Mouse (Mus musculus) heart, embryonic 10.5 days (tissue): Measurements from ENCODE around the gene Apoa4. TPM values are rescaled to one million over a fixed set of nuclear protein-coding genes. Genes with fewer than 3 reads are reported as not detected.

Experiments
- DNase-seq: peaks from one replicate; pipeline ENCODE4 v3.0.0-alpha.2; 2017; ENCODE audit warnings: low spot score
- H3K27ac ChIP-seq: fragments of 300-500 bp; sonication (generic); 2 replicates; pipeline ENCODE4 v1.5.1; 2016; ENCODE audit warnings: mild to moderate bottlenecking
- H3K27me3 ChIP-seq: fragments of 300-500 bp; sonication (generic); 2 replicates; pipeline ENCODE4 v1.6.1; 2016; ENCODE audit warnings: mild to moderate bottlenecking; ENCODE audit not compliant: poor library complexity, insufficient read depth, severe bottlenecking
- H3K36me3 ChIP-seq: fragments of 300-500 bp; sonication (generic); 2 replicates; pipeline ENCODE4 v1.6.1; 2016; ENCODE audit warnings: mild to moderate bottlenecking, moderate library complexity
- H3K4me1 ChIP-seq: fragments of 300-500 bp; sonication (generic); 2 replicates; pipeline ENCODE4 v1.6.1; 2016; ENCODE audit warnings: mild to moderate bottlenecking
- H3K4me3 ChIP-seq: fragments of 300-500 bp; sonication (generic); 2 replicates; pipeline ENCODE4 v1.5.1; 2016; ENCODE audit warnings: mild to moderate bottlenecking, moderate library complexity
- H3K9me3 ChIP-seq: fragments of 300-500 bp; sonication (generic); 2 replicates; pipeline ENCODE4 v1.6.1; 2016; ENCODE audit warnings: mild to moderate bottlenecking, moderate library complexity
- WGBS: fragments of 180-500 bp; shearing (Covaris S2); methylation state at CpG from one replicate; pipeline ENCODE4 v1.1.7; 2016; 5-methylcytosine and 5-hydroxymethylcytosine counted together
- polyA plus RNA-seq: library from polyadenylated mRNA; unstranded; fragments of >200 nt; fragmentation: Nextera tagmentation; extraction: Ambion mirVana; gene quantifications from 2 replicates; pipeline ENCODE4 v1.2.1, GENCODE M21; 2016

Gene Apoa4
- polyA plus RNA-seq, 1 experiment from 2014 or later = 1.2 TPM

DNA sequence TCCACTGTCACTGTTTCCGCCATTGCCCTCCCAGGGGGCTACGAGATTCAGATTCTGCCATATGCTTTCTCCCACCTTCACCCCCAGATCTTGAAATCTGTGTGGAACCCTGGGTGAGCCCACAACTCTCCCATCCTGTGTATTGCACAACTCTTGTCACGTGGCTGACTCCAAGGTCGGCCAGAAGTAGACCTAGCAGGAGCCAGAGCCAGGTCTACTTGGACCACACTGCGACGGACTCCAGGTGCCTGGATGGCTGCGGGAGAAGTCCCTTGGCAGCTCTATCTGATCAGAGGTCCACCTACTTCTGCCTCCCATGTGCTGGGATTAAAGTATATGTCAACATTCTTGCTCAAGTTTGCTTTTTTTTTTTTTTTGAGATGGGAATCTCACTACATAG lies 20.6 kb downstream of the Apoa4 start:
- Histone ChIP-seq H3K4me3 (no peak overlapping the region), H3K9me3 (no peaks in the 10 kb centered on the region), H3K27ac (no peak overlapping the region), H3K27me3 (peaks cover 4% of the 10 kb centered on the region; the same call in 1 of the 2 replicates), H3K4me1 (no peaks in the 10 kb centered on the region), H3K36me3 (no peaks in the 10 kb centered on the region)
- 83% methylated on average over 7 of the region's 7 CpGs for WGBS
- no peak for DNase-seq

DNA sequence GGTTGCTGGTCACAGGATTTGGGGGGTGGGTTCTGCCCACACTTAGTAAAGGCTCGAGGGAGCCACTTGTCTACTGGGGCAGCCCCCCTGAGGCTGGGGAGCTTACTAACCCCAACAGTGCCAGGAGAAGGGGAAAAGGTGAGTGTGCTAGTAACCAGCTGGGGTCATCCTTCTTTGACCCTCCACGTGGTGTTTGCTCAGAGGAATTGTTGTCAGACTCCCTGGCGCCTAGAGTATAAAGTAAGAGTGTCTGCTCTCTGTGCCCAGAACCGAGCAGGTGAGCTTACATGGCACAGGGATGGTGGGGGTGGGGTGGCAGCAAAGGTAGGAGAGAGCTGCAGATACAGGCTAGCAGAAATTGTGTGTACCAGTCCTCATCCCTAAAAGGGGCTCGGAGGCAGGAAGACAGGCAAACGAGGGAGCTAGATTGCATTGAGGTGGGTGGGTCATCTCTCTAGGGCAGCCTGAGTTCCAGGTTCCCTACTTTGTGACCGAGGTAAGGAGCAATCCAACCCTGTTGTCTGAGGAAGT lies 27.9 kb downstream of the Apoa4 start, which contains the start of gene Apoa5:
Apoa5 (plus strand) TSS at position 291 of the 531 bp plus-strand sequence.
- WGBS = 46% methylated on average over 7 of the region's 7 CpGs
- H3K27me3 ChIP-seq = peaks cover 41% of the 10 kb centered on the region
- no peak within 1 kb of the TSS for H3K27ac ChIP-seq
- no peaks in the 10 kb centered on the region for H3K36me3 ChIP-seq
- no peak for DNase-seq
- no peak within 1 kb of the TSS for H3K4me3 ChIP-seq
- H3K4me1 ChIP-seq = peaks cover 12% of the 10 kb centered on the region
- H3K9me3 ChIP-seq = no peaks in the 10 kb centered on the region

DNA sequence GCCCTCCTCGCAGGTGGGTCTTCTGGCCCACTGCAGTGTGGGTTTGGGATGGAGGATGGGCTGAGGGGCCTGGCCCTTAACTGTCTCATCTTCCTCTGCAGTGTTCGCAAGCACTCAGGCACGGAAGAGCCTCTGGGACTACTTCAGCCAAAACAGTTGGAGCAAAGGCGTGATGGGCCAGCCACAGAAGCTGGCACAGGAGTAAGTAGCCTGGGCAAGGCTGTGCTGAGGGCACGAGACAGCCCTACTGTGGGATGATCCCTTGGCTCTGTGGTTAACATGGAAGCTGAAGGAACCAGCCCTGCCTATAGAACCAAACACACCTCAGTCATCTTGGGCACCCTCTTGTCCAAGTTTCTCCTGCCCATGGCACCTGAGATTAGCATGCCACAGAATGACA lies 28.6 kb downstream of the Apoa4 start:
- Histone ChIP-seq H3K4me3 (no peak overlapping the region), H3K27ac (no peak overlapping the region), H3K27me3 (peaks cover 41% of the 10 kb centered on the region), H3K36me3 (no peaks in the 10 kb centered on the region), H3K9me3 (no peaks in the 10 kb centered on the region), H3K4me1 (peaks cover 19% of the 10 kb centered on the region)
- no peak for DNase-seq
- 81% methylated on average over 5 of the region's 5 CpGs for WGBS

DNA sequence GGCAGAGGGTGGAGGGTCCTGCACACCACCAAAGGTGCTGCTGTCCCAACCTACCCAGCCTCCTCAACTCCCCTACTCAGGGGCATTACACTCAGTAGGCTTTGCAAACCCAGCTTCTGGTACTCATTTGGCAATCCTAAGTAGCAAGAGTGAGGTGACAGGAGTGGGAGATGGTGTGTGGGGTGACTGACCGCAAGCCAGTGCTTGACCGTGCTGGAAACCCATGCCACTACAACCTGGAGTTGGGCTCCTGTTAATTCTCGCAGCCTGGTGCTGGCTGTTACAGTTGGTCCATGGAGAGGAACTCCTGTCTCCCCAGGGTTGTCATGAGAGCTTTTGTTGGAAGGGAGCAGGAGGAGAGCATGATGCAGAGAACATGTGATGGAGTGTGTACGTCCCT lies 30.3 kb downstream of the Apoa4 start:
- H3K4me3 ChIP-seq = no peak overlapping the region
- DNase-seq = no peak
- peaks cover 41% of the 10 kb centered on the region for H3K27me3 ChIP-seq
- peaks cover 23% of the 10 kb centered on the region for H3K4me1 ChIP-seq
- WGBS = 86% methylated on average over 4 of the region's 4 CpGs
- no peak overlapping the region for H3K27ac ChIP-seq
- H3K9me3 ChIP-seq = no peaks in the 10 kb centered on the region
- H3K36me3 ChIP-seq = peaks cover 16% of the 10 kb centered on the region

DNA sequence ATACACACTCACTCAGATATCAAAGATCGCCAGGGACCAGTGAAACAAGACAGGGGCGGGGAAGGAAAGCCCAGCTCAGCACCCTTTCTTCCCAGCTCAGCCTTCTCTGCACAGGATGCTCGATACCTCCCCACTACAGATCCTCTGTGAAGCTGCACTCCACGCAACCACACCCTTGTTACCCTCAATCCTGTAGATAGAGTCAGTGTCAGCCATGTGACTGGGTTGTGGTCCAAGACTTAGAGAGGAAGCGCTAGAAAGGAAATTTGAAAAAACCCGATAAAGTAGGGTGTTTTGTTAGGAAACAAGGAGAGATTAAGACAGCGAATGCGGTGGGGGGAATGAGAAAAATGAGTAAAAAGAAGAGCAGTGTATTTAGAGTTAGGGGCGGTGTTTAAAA lies 31.6 kb downstream of the Apoa4 start:
- WGBS = 68% methylated on average over 9 of the region's 9 CpGs
- no peaks in the 10 kb centered on the region for H3K9me3 ChIP-seq
- H3K36me3 ChIP-seq = peaks cover 29% of the 10 kb centered on the region
- peak overlapping the region; percentile 96; the same call in 1 of the 2 replicates for H3K4me3 ChIP-seq
- H3K27me3 ChIP-seq = peaks cover 41% of the 10 kb centered on the region
- DNase-seq = no peak
- H3K4me1 ChIP-seq = peaks cover 23% of the 10 kb centered on the region
- H3K27ac ChIP-seq = no peak overlapping the region

DNA sequence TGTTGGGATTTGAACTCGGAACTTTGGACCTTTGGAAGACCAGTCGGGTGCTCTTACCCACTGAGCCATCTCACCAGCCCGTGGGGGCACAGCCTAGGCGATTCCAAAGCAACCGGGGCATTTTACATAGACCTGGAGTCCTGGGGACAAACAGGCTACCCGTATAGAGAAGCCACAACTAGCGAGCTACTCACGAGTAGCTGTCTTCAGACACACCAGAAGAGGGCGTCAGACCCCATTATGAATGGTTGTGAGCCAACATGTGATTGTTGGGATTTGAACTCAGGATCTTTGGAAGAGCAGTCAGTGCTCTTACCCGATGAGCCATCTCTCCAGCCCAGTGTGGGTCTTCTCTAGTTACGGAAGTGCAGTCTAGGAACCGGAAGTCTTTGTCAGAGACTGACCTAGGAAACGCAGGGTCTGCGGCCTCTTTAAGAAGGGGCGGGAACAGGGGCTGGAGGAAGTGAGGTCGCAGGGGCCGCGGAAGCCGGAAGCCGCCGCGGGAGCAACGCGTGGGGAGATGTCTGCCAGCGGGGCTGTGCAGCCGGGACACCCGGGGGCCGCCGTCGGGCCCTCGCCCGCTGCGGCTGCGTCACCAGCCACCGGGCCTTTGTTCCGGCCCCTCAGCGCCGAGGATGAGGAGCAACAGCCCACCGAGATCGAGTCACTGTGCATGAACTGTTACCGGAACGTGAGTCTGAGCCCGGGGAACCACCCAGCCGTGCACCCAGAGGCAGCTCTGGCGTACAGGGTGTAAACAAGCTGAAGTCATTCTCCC lies 32.4 kb downstream of the Apoa4 start, which contains the start of gene Zpr1:
Zpr1 (plus strand) TSS at position 388 of the 778 bp plus-strand sequence.
- Histone ChIP-seq H3K27ac (peak within 1 kb of the TSS; percentile 82), H3K36me3 (peaks cover 37% of the 10 kb centered on the region), H3K27me3 (peaks cover 38% of the 10 kb centered on the region), H3K9me3 (no peaks in the 10 kb centered on the region), H3K4me3 (peak within 1 kb of the TSS; percentile 96), H3K4me1 (peaks cover 23% of the 10 kb centered on the region)
- WGBS = 5% methylated on average over 45 of the region's 45 CpGs
- peak; percentile 95 for DNase-seq

DNA sequence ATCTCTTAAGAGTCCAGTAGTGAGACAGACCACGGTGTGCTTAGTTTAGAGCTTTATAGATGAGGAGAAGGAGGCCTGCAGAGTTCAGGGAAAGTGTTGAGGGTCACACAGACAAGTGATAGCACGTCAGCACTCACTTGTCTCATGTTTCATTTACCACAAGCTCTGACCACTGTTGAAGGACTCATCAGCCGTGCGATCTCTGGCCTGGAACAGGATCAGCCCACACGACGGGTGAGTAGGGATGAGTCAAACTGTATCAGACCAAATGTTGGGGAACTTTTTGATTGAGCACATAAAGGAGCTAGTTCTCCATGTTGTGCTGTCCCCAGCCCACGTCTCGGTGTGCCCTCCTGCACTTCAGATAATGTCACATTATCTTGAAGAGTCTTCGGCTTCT lies 34.0 kb downstream of the Apoa4 start:
- Histone ChIP-seq H3K27me3 (peaks cover 22% of the 10 kb centered on the region), H3K36me3 (peaks cover 47% of the 10 kb centered on the region)
- WGBS = 74% methylated on average over 9 of the region's 9 CpGs

DNA sequence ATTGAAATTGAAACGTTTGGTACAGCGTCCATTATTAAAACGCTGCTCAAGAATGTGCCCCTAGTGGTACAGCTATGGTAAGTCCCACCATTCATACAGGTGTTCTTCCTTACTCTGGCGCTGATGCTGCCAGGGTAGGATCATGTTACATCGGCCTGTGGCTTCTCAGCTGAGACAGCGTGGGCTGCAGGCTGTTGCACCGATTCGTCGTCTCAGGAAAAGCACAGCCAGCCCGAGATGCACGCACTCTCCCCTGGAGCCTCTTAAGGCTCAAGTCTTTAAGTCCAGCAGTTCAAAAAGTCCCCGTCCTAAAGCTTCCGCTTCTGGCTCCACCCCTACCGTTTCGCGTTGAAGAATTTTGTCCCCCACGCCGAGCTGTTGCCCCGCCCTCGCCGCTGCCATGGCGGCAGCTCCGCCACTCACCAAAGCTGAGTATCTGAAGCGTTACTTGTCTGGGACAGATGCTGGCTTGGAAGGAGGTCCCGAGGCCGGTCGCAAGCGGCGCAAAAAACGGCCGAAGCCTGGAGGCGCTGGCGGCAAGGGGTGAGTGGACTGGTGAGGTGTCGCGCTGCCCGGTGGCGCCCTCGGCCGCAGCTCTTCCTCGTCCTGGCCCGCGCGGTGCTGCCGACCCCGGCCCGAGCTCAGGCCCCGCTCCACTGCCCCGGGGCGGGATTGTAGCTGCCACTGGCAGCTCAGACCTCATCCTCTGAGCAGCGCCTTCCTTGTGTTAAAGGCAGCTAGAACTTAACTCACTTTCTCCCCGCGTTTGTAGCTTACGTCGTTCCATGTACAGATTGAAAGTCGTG lies 42.3 kb downstream of the Apoa4 start, which contains the start of gene Bud13:
Bud13 (plus strand) TSS at position 378 of the 806 bp plus-strand sequence.
- Histone ChIP-seq H3K9me3 (no peaks in the 10 kb centered on the region), H3K27ac (peak within 1 kb of the TSS; percentile 92), H3K4me3 (peak within 1 kb of the TSS; percentile 84), H3K4me1 (peaks cover 7% of the 10 kb centered on the region), H3K27me3 (no peaks in the 10 kb centered on the region), H3K36me3 (peaks cover 55% of the 10 kb centered on the region)
- DNase-seq = peak; percentile 95
- WGBS = under 1% methylated on average over 55 of the region's 55 CpGs

More for the DNA sequence above, 34.0 kb downstream of the Apoa4 start:
- no peak for DNase-seq
- Histone ChIP-seq H3K4me1 (peaks cover 23% of the 10 kb centered on the region), H3K27ac (no peak overlapping the region), H3K4me3 (no peak overlapping the region), H3K9me3 (no peaks in the 10 kb centered on the region)

Other genes starting within 250 kb of the Apoa4 start
- 183 and 212 TPM in 2 replicates for gene Pafah1b2, start 228.0 kb upstream of the Apoa4 start, polyA plus RNA-seq
- gene Sik3, start 227.9 kb upstream of the Apoa4 start, polyA plus RNA-seq = 6.4 and 8.0 TPM in 2 replicates
- 4.3 and 124 TPM in 2 replicates for gene Apoa1, start 12.1 kb upstream of the Apoa4 start, polyA plus RNA-seq
- not detected in 2 replicates for gene Apoc3, start 5.1 kb upstream of the Apoa4 start, polyA plus RNA-seq
- 0.23 TPM in 1 of 2 replicates, not detected in the other for gene Apoa5, start 27.9 kb downstream of the Apoa4 start, polyA plus RNA-seq
- 47.6 and 62.5 TPM in 2 replicates for gene Zpr1, start 32.4 kb downstream of the Apoa4 start, polyA plus RNA-seq
- gene Bud13, start 42.3 kb downstream of the Apoa4 start, polyA plus RNA-seq = 16.8 and 22.8 TPM in 2 replicates
- not detected in 2 replicates for gene 4931429L15Rik, start 79.3 kb downstream of the Apoa4 start, polyA plus RNA-seq